Mouse (Mus musculus) heart, embryonic 15.5 days (tissue): ENCODE measurements around the gene Gucy1b1. TPM values are rescaled to one million over a fixed set of nuclear protein-coding genes. Genes with fewer than 3 reads are reported as not detected.

ENCODE experiments used
- ATAC-seq: fragments of 200-750 bp; cut with Nextera tagmentation; replicated peaks from 2 replicates; pipeline ENCODE4 v1.8.0; 2017; ENCODE audit warnings: low read depth, moderate TSS enrichment; ENCODE audit not compliant: insufficient number of reproducible peaks, insufficient read depth, low FRiP score
- H3K27ac ChIP-seq: fragments of 300-500 bp; sonication (generic); 2 replicates; pipeline ENCODE4 v1.5.1; 2015; ENCODE audit warnings: mild to moderate bottlenecking, inconsistent platforms
- H3K27me3 ChIP-seq: fragments of 300-500 bp; sonication (generic); 2 replicates; pipeline ENCODE4 v1.6.1; 2015; ENCODE audit warnings: inconsistent platforms
- H3K36me3 ChIP-seq: fragments of 300-500 bp; sonication (generic); 2 replicates; pipeline ENCODE4 v1.6.1; 2015; ENCODE audit warnings: mild to moderate bottlenecking, inconsistent platforms
- H3K4me1 ChIP-seq: fragments of 300-500 bp; sonication (generic); replicated peaks from 2 replicates; pipeline ENCODE4 v1.6.1; 2015; ENCODE audit warnings: inconsistent platforms
- H3K4me2 ChIP-seq: fragments of 300-500 bp; sonication (generic); 2 replicates; pipeline ENCODE4 v1.6.1; 2015; ENCODE audit warnings: inconsistent platforms, mild to moderate bottlenecking, moderate library complexity
- H3K4me3 ChIP-seq: fragments of 300-500 bp; sonication (generic); 2 replicates; pipeline ENCODE4 v1.5.1; 2015; ENCODE audit warnings: mild to moderate bottlenecking, inconsistent platforms
- H3K9ac ChIP-seq: fragments of 300-500 bp; sonication (generic); 2 replicates; pipeline ENCODE4 v1.6.1; 2015; ENCODE audit warnings: mild to moderate bottlenecking, inconsistent platforms
- H3K9me3 ChIP-seq: fragments of 300-500 bp; sonication (generic); replicated peaks from 2 replicates; pipeline ENCODE4 v1.6.1; 2016; ENCODE audit warnings: inconsistent platforms
- WGBS: fragments of 180-500 bp; shearing (Covaris S2); methylation state at CpG from one replicate; pipeline ENCODE4 v1.1.7; 2015; ENCODE audit warnings: mixed read lengths; 5-methylcytosine and 5-hydroxymethylcytosine counted together
- polyA plus RNA-seq: library from polyadenylated mRNA; unstranded; fragments of >200 nt; fragmentation: Nextera tagmentation; extraction: Ambion mirVana; gene quantifications from 2 replicates; pipeline ENCODE4 v1.2.1, GENCODE M21; 2015

Gene Gucy1b1
- polyA plus RNA-seq, 1 experiment from 2014 or later: 46.2 TPM

- Histone ChIP-seq H3K27ac (peak overlapping the region; percentile 73), H3K9ac (no peak overlapping the region), H3K9me3 (no peaks in the 10 kb centered on the region), H3K4me2 (no peak overlapping the region), H3K4me3 (no peak overlapping the region), H3K27me3 (no peaks in the 10 kb centered on the region), H3K4me1 (peaks cover 27% of the 10 kb centered on the region), H3K36me3 (no peaks in the 10 kb centered on the region)
- ATAC-seq: peak; percentile 88
- WGBS: 19% methylated on average over 5 of the region's 5 CpGs
Measured at GRCm38 (mm10) chr3:82057201-82057600, 17.3 kb downstream of the Gucy1b1 start.

GRCm38 (mm10) chr3:82054283-82054974, 20.1 kb downstream of the Gucy1b1 start:
- 35% methylated on average over 5 of the region's 5 CpGs for WGBS
- H3K36me3 ChIP-seq: no peaks in the 10 kb centered on the region
- no peak overlapping the region for H3K9ac ChIP-seq
- H3K4me2 ChIP-seq: no peak overlapping the region
- peaks cover 15% of the 10 kb centered on the region for H3K4me1 ChIP-seq
- no peak for ATAC-seq
- no peak overlapping the region; the same call in 1 of the 2 replicates for H3K27ac ChIP-seq
- H3K9me3 ChIP-seq: no peaks in the 10 kb centered on the region
- no peak overlapping the region for H3K4me3 ChIP-seq
- no peaks in the 10 kb centered on the region for H3K27me3 ChIP-seq

GRCm38 (mm10) chr3:82052029-82052428, 22.5 kb downstream of the Gucy1b1 start:
- H3K9ac ChIP-seq: no peak overlapping the region
- H3K27me3 ChIP-seq: no peaks in the 10 kb centered on the region
- WGBS: 75% methylated on average over 2 of the region's 2 CpGs
- H3K27ac ChIP-seq: no peak overlapping the region
- no peaks in the 10 kb centered on the region for H3K9me3 ChIP-seq
- no peak overlapping the region for H3K4me3 ChIP-seq
- ATAC-seq: no peak
- peaks cover 9% of the 10 kb centered on the region; the same call in 1 of the 2 replicates for H3K4me1 ChIP-seq
- H3K36me3 ChIP-seq: no peaks in the 10 kb centered on the region
- no peak overlapping the region for H3K4me2 ChIP-seq

DNA sequence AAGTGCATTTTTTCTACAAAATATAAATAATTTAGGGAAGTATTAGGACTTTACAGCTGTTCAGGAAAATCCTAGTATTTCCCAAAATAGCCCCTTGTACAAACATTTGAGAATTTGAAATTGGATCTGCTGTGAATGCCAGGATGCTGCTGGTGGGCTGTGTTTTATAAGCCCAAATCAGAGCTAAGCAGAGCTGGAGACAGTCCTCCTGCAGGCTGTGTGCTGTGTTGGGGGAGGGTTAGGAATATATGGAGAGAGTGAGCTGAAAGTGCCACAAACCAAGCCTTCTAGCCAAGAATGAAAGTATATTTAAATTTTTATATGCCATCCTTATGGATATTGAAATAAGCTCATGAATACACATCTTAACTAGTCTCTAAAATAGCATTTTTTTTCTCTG, 23.0 kb downstream of the Gucy1b1 start:
- Histone ChIP-seq H3K4me1 (peaks cover 9% of the 10 kb centered on the region; the same call in 1 of the 2 replicates), H3K27ac (no peak overlapping the region)
- ATAC-seq: no peak

GRCm38 (mm10) chr3:82048681-82049080, 25.8 kb downstream of the Gucy1b1 start:
- 57% methylated on average over 7 of the region's 7 CpGs for WGBS

More for the DNA sequence above, 23.0 kb downstream of the Gucy1b1 start:
- Histone ChIP-seq H3K9ac (no peak overlapping the region), H3K27me3 (no peaks in the 10 kb centered on the region), H3K4me3 (no peak overlapping the region), H3K9me3 (no peaks in the 10 kb centered on the region), H3K4me2 (no peak overlapping the region), H3K36me3 (0 out of 2 replicates have a peak, but pooled peaks cover 2% of the 10 kb centered on the region)

GRCm38 (mm10) chr3:82048078-82048477, 26.4 kb downstream of the Gucy1b1 start:
- ATAC-seq: no peak
- H3K4me3 ChIP-seq: no peak overlapping the region
- H3K4me1 ChIP-seq: 0 out of 2 replicates have a peak, but pooled peaks cover 2% of the 10 kb centered on the region
- H3K4me2 ChIP-seq: no peak overlapping the region
- H3K9me3 ChIP-seq: no peaks in the 10 kb centered on the region
- H3K27me3 ChIP-seq: no peaks in the 10 kb centered on the region
- no peak overlapping the region for H3K27ac ChIP-seq
- WGBS: 73% methylated on average over 4 of the region's 4 CpGs
- no peak overlapping the region for H3K9ac ChIP-seq
- H3K36me3 ChIP-seq: peaks cover 17% of the 10 kb centered on the region; the same call in 1 of the 2 replicates

More at GRCm38 (mm10) chr3:82048681-82049080, 25.8 kb downstream of the Gucy1b1 start:
- peaks cover 13% of the 10 kb centered on the region; the same call in 1 of the 2 replicates for H3K36me3 ChIP-seq
- H3K4me1 ChIP-seq: 0 out of 2 replicates have a peak, but pooled peaks cover 2% of the 10 kb centered on the region
- no peak overlapping the region for H3K9ac ChIP-seq
- no peaks in the 10 kb centered on the region for H3K27me3 ChIP-seq
- H3K9me3 ChIP-seq: no peaks in the 10 kb centered on the region
- no peak overlapping the region for H3K4me3 ChIP-seq
- no peak for ATAC-seq
- H3K27ac ChIP-seq: no peak overlapping the region
- H3K4me2 ChIP-seq: no peak overlapping the region

- H3K4me1 ChIP-seq: 0 out of 2 replicates have a peak, but pooled peaks cover 2% of the 10 kb centered on the region
- no peak overlapping the region for H3K4me3 ChIP-seq
- ATAC-seq: no peak
- H3K4me2 ChIP-seq: no peak overlapping the region
- peaks cover 20% of the 10 kb centered on the region; the same call in 1 of the 2 replicates for H3K36me3 ChIP-seq
- 29% methylated on average over 8 of the region's 8 CpGs for WGBS
- H3K27ac ChIP-seq: no peak overlapping the region
- H3K9ac ChIP-seq: no peak overlapping the region
- H3K9me3 ChIP-seq: no peaks in the 10 kb centered on the region
- no peaks in the 10 kb centered on the region for H3K27me3 ChIP-seq
Measured at GRCm38 (mm10) chr3:82047100-82047753, 27.3 kb downstream of the Gucy1b1 start.

GRCm38 (mm10) chr3:82046087-82046486, 28.4 kb downstream of the Gucy1b1 start:
- H3K9me3 ChIP-seq: no peaks in the 10 kb centered on the region
- peaks cover 20% of the 10 kb centered on the region; the same call in 1 of the 2 replicates for H3K36me3 ChIP-seq
- H3K4me2 ChIP-seq: no peak overlapping the region
- no peak overlapping the region for H3K27ac ChIP-seq
- H3K9ac ChIP-seq: no peak overlapping the region
- 81% methylated on average over 8 of the region's 8 CpGs for WGBS
- H3K4me1 ChIP-seq: no peaks in the 10 kb centered on the region
- H3K4me3 ChIP-seq: no peak overlapping the region
- no peak for ATAC-seq
- H3K27me3 ChIP-seq: no peaks in the 10 kb centered on the region

- Histone ChIP-seq H3K4me3 (no peak overlapping the region), H3K27ac (no peak overlapping the region), H3K9ac (no peak overlapping the region), H3K4me1 (no peaks in the 10 kb centered on the region), H3K9me3 (no peaks in the 10 kb centered on the region), H3K36me3 (peaks cover 20% of the 10 kb centered on the region; the same call in 1 of the 2 replicates), H3K27me3 (no peaks in the 10 kb centered on the region), H3K4me2 (no peak overlapping the region)
- 83% methylated on average over 5 of the region's 5 CpGs for WGBS
- no peak for ATAC-seq
Measured at GRCm38 (mm10) chr3:82044902-82045301, 29.6 kb downstream of the Gucy1b1 start.

DNA sequence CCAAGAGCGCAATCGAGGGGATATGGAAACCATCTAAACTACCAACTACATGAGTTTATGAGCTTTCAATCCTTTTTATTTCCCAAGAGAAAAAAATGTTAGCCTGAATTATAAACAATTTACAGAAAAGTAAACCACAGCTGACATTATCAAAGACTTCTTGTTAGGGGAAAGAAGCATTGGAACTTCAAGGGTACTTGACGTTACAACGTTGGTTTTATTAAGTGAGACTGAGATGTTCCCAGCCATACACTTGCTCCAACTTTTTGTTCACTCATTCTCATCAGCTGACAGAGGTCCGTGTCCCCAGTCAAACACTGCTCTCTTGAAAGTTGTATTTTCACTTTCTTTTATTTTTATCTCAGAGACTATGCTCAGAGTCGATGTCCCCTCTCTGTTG, 30.8 kb downstream of the Gucy1b1 start:
- no peak for ATAC-seq
- H3K4me2 ChIP-seq: no peak overlapping the region
- H3K4me1 ChIP-seq: no peaks in the 10 kb centered on the region
- H3K27me3 ChIP-seq: no peaks in the 10 kb centered on the region
- H3K9ac ChIP-seq: no peak overlapping the region
- WGBS: 84% methylated on average over 6 of the region's 6 CpGs
- peaks cover 21% of the 10 kb centered on the region; the same call in 1 of the 2 replicates for H3K36me3 ChIP-seq
- no peaks in the 10 kb centered on the region for H3K9me3 ChIP-seq
- H3K4me3 ChIP-seq: no peak overlapping the region
- H3K27ac ChIP-seq: no peak overlapping the region

DNA sequence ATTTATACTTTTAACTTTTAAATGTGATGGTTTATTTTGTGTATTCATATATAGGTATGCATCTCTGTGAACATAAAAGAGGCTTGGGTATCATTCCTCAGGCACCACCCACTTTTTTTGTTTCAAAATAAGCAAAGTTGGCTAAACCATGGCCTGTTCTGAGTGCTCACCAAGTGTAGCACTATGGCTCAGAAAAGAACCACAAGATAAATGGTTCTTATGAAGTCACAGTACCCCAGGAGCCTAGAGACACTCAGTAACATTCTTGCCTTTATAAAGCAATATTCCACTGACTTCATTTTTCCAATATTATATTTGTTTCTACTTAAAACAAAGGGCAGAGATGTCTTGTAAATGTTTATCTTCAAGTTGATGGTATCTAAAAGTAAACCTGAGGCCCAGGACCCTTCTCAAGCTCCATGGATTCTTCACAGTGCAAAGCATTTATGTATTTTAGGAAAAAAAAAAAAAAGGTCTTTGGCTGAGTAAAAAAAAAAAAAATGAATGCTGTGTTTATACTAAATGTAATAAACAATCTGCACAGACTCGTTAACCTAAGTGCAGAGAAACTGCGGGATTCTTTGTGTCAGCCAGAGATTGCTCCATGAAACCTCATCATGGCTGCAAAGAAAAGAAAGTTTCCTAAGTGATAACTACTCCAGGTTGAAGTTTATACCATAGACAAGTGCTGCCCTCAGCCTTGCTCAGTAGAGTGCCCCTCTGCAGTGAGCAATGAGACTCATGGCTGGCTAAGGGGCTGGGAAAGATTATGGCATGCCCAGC, 38.0 kb downstream of the Gucy1b1 start:
- no peaks in the 10 kb centered on the region for H3K4me1 ChIP-seq
- H3K36me3 ChIP-seq: peaks cover 33% of the 10 kb centered on the region
- H3K4me3 ChIP-seq: no peak overlapping the region
- no peaks in the 10 kb centered on the region for H3K27me3 ChIP-seq
- no peak overlapping the region for H3K9ac ChIP-seq
- H3K27ac ChIP-seq: no peak overlapping the region
- WGBS: 73% methylated on average over 2 of the region's 2 CpGs
- no peaks in the 10 kb centered on the region for H3K9me3 ChIP-seq
- H3K4me2 ChIP-seq: no peak overlapping the region
- ATAC-seq: no peak
